Mouse (Mus musculus): Measurements from ENCODE around the gene Foxn3. TPM values are rescaled to one million over a fixed set of nuclear protein-coding genes. Genes with fewer than 3 reads are reported as not detected.

The Foxn3 gene
- polyA plus RNA-seq, 1 experiment: 61.0 TPM

DNA sequence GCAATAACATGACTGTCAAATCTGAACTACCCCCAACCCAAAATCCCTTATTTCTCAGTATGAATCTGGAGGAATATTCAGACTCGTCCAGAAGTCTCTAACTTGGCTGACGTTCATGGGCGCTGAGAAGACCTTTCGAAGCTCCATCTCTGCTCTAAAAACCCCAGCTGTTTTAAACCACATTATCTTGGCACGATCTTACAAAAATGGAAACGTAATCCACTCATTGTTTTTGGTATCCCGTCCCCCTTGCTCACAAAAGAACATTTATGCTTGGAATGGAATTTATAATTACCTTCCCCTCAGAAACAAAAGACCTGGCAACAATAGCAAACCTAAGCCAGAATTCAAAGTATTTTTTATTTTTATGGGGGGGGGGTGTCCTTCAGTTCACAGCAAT lies 221.6 kb downstream of the Foxn3 start:
- Histone ChIP-seq H3K27ac (ENCODE audit: insufficient read depth, low read length) (peak overlapping the region; percentile 48), H3K36me3 (ENCODE audit: control insufficient read depth, insufficient read depth, low read length, poor library complexity, severe bottlenecking) (no peaks in the 10 kb centered on the region), H3K27me3 (ENCODE audit: control insufficient read depth, insufficient read depth, low read length, poor library complexity, severe bottlenecking) (no peaks in the 10 kb centered on the region), H3K9me3 (replicated peaks; ENCODE audit: control insufficient read depth, insufficient read depth, low read length, poor library complexity, severe bottlenecking) (no peaks in the 10 kb centered on the region), H3K4me3 (ENCODE audit: low read depth, low read length) (no peak overlapping the region), H3K4me1 (ENCODE audit: control insufficient read depth, insufficient read depth, low read length) (peaks cover 16% of the 10 kb centered on the region), H3K9ac (ENCODE audit: low read depth, poor library complexity, severe bottlenecking) (no peak overlapping the region)
- no peak for TF ChIP-seq POLR2A (IDR thresholded peaks at IDR 0.05; ENCODE audit: insufficient read depth, low read length)
- no peak for TF ChIP-seq CTCF (IDR thresholded peaks at IDR 0.05; ENCODE audit: low read depth, low read length)
- no peak for TF ChIP-seq EP300 (IDR thresholded peaks at IDR 0.05; ENCODE audit: insufficient read depth, low read depth, low read length)

DNA sequence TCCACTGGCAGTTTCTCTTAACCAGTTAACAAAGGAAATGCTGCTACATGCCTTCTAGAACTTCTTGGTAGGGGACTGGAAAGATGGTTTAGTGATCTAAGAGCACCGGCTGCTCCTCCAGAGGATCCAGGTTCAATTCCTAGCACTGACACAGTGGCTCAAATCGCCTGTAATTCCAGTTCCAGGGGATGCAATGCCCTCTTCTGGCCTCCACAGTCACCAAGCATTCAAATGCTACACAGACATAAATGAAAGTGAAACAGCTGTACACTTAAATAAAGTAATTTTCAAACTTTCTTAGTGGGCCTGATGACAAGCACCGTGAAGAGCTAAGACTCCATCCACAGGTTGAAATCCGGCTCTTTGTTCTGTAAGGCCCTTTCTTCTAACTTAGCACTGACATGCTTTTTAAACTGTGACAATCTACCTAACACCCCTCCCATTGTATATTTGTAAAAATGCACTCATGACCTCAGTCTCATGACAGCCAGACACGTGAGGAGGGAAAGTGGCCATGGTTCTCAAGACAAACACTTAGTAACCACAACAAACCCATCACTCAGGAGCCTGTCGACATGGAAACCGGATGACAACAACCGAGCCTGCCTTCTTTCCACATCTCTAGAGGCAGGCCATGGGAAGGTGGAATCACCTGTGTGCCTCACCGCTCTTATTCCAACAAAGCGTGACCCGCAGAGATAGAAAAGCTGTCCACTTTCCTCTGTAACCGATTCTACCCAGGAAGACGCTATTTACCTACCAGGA lies 222.8 kb downstream of the Foxn3 start:
- TF ChIP-seq POLR2A (IDR thresholded peaks at IDR 0.05; ENCODE audit: insufficient read depth, low read length): no peak
- Histone ChIP-seq H3K27me3 (ENCODE audit: control insufficient read depth, insufficient read depth, low read length, poor library complexity, severe bottlenecking) (no peaks in the 10 kb centered on the region), H3K27ac (ENCODE audit: insufficient read depth, low read length) (no peak overlapping the region), H3K4me1 (ENCODE audit: control insufficient read depth, insufficient read depth, low read length) (peaks cover 14% of the 10 kb centered on the region), H3K9me3 (replicated peaks; ENCODE audit: control insufficient read depth, insufficient read depth, low read length, poor library complexity, severe bottlenecking) (no peaks in the 10 kb centered on the region), H3K9ac (ENCODE audit: low read depth, poor library complexity, severe bottlenecking) (no peak overlapping the region), H3K36me3 (ENCODE audit: control insufficient read depth, insufficient read depth, low read length, poor library complexity, severe bottlenecking) (no peaks in the 10 kb centered on the region), H3K4me3 (ENCODE audit: low read depth, low read length) (no peak overlapping the region)

DNA sequence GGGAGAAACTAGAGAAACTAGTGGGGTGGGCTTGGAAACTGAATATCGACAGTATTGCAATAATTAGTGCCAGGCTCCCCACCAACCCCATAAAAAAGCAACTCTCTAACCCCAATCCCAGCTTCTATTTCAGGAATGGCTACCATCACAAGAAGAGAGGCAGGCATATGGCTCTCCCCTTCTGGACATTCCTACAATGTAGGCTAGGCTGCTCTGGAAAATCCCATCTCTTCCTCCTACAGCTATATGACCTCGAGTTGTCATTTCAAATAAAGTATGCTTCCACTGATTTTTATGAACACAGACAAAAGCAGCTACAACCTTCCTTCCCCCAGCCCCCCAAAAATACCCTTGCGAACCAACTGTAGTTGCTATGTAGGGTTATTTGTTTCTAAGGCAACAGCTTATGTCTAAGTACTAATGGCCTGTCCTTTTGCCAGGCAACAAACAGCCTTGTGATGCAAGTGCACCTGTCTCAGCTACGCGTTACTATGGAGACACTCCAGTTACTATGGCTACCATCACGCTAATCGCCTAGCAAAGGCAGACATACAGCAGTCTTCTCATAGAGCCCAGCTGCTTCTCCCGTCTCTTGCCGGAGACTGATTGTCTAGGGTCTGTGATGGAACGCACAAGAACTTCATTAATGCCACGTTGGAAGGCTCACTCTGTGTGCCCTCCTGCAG lies 223.6 kb downstream of the Foxn3 start:
- Histone ChIP-seq H3K36me3 (ENCODE audit: control insufficient read depth, insufficient read depth, low read length, poor library complexity, severe bottlenecking) (no peaks in the 10 kb centered on the region), H3K4me3 (ENCODE audit: low read depth, low read length) (no peak overlapping the region), H3K27ac (ENCODE audit: insufficient read depth, low read length) (no peak overlapping the region), H3K4me1 (ENCODE audit: control insufficient read depth, insufficient read depth, low read length) (peaks cover 10% of the 10 kb centered on the region), H3K9ac (ENCODE audit: low read depth, poor library complexity, severe bottlenecking) (no peak overlapping the region), H3K9me3 (replicated peaks; ENCODE audit: control insufficient read depth, insufficient read depth, low read length, poor library complexity, severe bottlenecking) (no peaks in the 10 kb centered on the region), H3K27me3 (ENCODE audit: control insufficient read depth, insufficient read depth, low read length, poor library complexity, severe bottlenecking) (no peaks in the 10 kb centered on the region)
- TF ChIP-seq POLR2A (IDR thresholded peaks at IDR 0.05; ENCODE audit: insufficient read depth, low read length) (no peak), EP300 (IDR thresholded peaks at IDR 0.05; ENCODE audit: insufficient read depth, low read depth, low read length) (no peak), CTCF (IDR thresholded peaks at IDR 0.05; ENCODE audit: low read depth, low read length) (no peak)

DNA sequence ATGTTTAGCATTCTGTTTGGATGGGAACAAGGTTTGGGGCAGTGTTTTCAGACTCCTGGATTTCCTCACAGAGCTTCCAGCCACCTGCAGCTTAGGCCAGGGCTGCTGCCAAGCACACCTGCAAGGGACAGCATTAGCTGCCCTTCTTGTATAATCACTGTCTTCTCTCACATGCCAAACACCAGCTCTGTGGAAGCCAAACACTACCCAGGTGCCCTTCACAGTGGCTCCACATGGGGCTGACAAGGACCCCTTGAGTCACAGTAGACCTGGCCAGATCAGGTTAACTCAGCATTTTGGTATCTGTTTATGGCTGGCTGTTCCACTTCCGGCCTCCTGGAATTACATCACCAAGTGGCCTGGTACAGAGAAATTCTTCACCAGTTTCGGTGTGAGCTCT lies 224.6 kb downstream of the Foxn3 start:
- peaks cover 7% of the 10 kb centered on the region for H3K4me1 ChIP-seq (ENCODE audit: control insufficient read depth, insufficient read depth, low read length)
- no peak for TF ChIP-seq EP300 (IDR thresholded peaks at IDR 0.05; ENCODE audit: insufficient read depth, low read depth, low read length)
- no peak for TF ChIP-seq POLR2A (IDR thresholded peaks at IDR 0.05; ENCODE audit: insufficient read depth, low read length)
- no peak overlapping the region for H3K27ac ChIP-seq (ENCODE audit: insufficient read depth, low read length)
- H3K36me3 ChIP-seq (ENCODE audit: control insufficient read depth, insufficient read depth, low read length, poor library complexity, severe bottlenecking): no peaks in the 10 kb centered on the region
- no peaks in the 10 kb centered on the region for H3K9me3 ChIP-seq (replicated peaks; ENCODE audit: control insufficient read depth, insufficient read depth, low read length, poor library complexity, severe bottlenecking)
- H3K4me3 ChIP-seq (ENCODE audit: low read depth, low read length): no peak overlapping the region
- no peak overlapping the region for H3K9ac ChIP-seq (ENCODE audit: low read depth, poor library complexity, severe bottlenecking)
- H3K27me3 ChIP-seq (ENCODE audit: control insufficient read depth, insufficient read depth, low read length, poor library complexity, severe bottlenecking): no peaks in the 10 kb centered on the region

DNA sequence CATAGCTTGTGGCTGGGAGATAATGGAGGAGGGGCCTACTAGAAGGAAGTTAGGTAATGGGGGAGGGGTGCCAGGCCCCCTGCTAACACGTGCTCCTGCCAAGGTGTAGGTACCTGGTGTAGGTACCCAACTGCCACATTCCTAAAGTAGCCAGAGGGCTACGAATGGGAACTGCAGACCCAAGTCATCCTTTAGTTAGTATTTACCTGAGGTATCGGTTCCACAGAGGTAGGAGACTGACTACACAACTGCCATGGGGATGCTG lies 226.3 kb downstream of the Foxn3 start:
- H3K9ac ChIP-seq (ENCODE audit: low read depth, poor library complexity, severe bottlenecking): no peak overlapping the region
- peaks cover 6% of the 10 kb centered on the region for H3K4me1 ChIP-seq (ENCODE audit: control insufficient read depth, insufficient read depth, low read length)
- TF ChIP-seq POLR2A (IDR thresholded peaks at IDR 0.05; ENCODE audit: insufficient read depth, low read length): no peak
- no peak for TF ChIP-seq EP300 (IDR thresholded peaks at IDR 0.05; ENCODE audit: insufficient read depth, low read depth, low read length)
- no peak for TF ChIP-seq CTCF (IDR thresholded peaks at IDR 0.05; ENCODE audit: low read depth, low read length)
- no peaks in the 10 kb centered on the region for H3K36me3 ChIP-seq (ENCODE audit: control insufficient read depth, insufficient read depth, low read length, poor library complexity, severe bottlenecking)
- no peaks in the 10 kb centered on the region for H3K9me3 ChIP-seq (replicated peaks; ENCODE audit: control insufficient read depth, insufficient read depth, low read length, poor library complexity, severe bottlenecking)
- no peak overlapping the region for H3K27ac ChIP-seq (ENCODE audit: insufficient read depth, low read length)
- H3K27me3 ChIP-seq (ENCODE audit: control insufficient read depth, insufficient read depth, low read length, poor library complexity, severe bottlenecking): no peaks in the 10 kb centered on the region
- H3K4me3 ChIP-seq (ENCODE audit: low read depth, low read length): no peak overlapping the region

DNA sequence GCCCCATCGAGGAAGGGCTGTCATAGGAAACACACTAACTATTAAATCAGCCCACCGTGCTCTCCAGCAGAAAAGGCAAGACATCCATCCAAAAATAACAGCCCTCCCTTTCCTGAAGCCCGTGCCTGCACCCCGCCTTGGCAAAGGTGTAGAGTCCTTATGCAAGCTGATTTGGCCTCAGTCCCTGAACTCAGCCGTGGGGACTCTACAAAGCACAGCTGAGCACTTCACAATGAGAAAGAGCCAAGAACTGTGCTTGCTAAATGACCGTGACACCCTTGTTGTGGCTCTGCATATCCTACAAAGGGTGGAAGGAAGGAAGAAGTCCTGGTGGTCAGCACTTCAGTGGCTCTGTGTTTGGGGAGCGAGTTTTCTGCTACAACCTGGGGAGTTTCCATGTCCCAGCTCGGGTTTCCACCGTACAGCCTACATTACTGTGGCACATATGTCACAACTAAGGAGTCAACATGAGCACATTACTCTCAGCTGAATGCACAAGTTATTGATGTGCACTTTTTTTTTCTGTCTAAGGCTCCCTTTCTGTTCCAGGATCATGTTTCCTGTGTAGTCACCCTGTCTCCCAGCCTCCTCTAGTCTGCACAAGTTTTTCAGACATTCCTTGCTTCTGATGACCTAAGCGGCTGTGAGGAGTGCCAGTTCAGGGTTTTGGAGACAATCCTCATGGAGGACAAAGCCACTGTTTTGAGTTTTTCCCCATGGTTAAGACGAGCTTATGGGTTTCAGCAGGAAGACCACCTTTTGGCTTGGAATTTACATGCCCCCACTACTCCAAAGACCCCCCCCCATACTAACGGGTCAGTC lies 226.8 kb downstream of the Foxn3 start:
- H3K4me3 ChIP-seq (ENCODE audit: low read depth, low read length): no peak overlapping the region
- no peak overlapping the region for H3K27ac ChIP-seq (ENCODE audit: insufficient read depth, low read length)
- no peak overlapping the region for H3K9ac ChIP-seq (ENCODE audit: low read depth, poor library complexity, severe bottlenecking)
- peaks cover 7% of the 10 kb centered on the region for H3K4me1 ChIP-seq (ENCODE audit: control insufficient read depth, insufficient read depth, low read length)
- no peaks in the 10 kb centered on the region for H3K27me3 ChIP-seq (ENCODE audit: control insufficient read depth, insufficient read depth, low read length, poor library complexity, severe bottlenecking)
- H3K36me3 ChIP-seq (ENCODE audit: control insufficient read depth, insufficient read depth, low read length, poor library complexity, severe bottlenecking): no peaks in the 10 kb centered on the region
- TF ChIP-seq EP300 (IDR thresholded peaks at IDR 0.05; ENCODE audit: insufficient read depth, low read depth, low read length): no peak
- no peak for TF ChIP-seq CTCF (IDR thresholded peaks at IDR 0.05; ENCODE audit: low read depth, low read length)
- H3K9me3 ChIP-seq (replicated peaks; ENCODE audit: control insufficient read depth, insufficient read depth, low read length, poor library complexity, severe bottlenecking): no peaks in the 10 kb centered on the region

Data from ES-Bruce4 (cell line).